Mouse (Mus musculus) hindbrain, embryonic 10.5 days (tissue): ENCODE data around the gene Nfatc2ip. TPM values are rescaled to one million over a fixed set of nuclear protein-coding genes. Genes with fewer than 3 reads are reported as not detected.
"Not testable (repeated sequence)": the region's sequence is repeated elsewhere in the genome, so short reads cannot be mapped to it uniquely, and the experiment has no call there.

Source experiments
- DNase-seq: peaks from one replicate; pipeline ENCODE4 v3.0.0-alpha.2; 2017; ENCODE audit warnings: low spot score
- H3K27ac ChIP-seq: fragments of 300-500 bp; sonication (generic); 2 replicates; pipeline ENCODE4 v1.5.1; 2016; ENCODE audit warnings: mild to moderate bottlenecking, moderate library complexity
- H3K27me3 ChIP-seq: fragments of 300-500 bp; sonication (generic); 2 replicates; pipeline ENCODE4 v1.6.1; 2016; ENCODE audit warnings: mild to moderate bottlenecking; ENCODE audit not compliant: poor library complexity, insufficient read depth, severe bottlenecking
- H3K36me3 ChIP-seq: fragments of 300-500 bp; sonication (generic); 2 replicates; pipeline ENCODE4 v1.6.1; 2016; ENCODE audit warnings: mild to moderate bottlenecking, moderate library complexity
- H3K4me1 ChIP-seq: fragments of 300-500 bp; sonication (generic); replicated peaks from 2 replicates; pipeline ENCODE4 v1.6.1; 2016; ENCODE audit warnings: mild to moderate bottlenecking
- H3K4me3 ChIP-seq: fragments of 300-500 bp; sonication (generic); 2 replicates; pipeline ENCODE4 v1.5.1; 2016; ENCODE audit warnings: mild to moderate bottlenecking, moderate library complexity
- H3K9me3 ChIP-seq: fragments of 300-500 bp; sonication (generic); 2 replicates; pipeline ENCODE4 v1.6.1; 2016; ENCODE audit warnings: mild to moderate bottlenecking, moderate library complexity
- WGBS: fragments of 180-500 bp; shearing (Covaris S2); methylation state at CpG from one replicate; pipeline ENCODE4 v1.1.7; 2016; 5-methylcytosine and 5-hydroxymethylcytosine counted together
- polyA plus RNA-seq: library from polyadenylated mRNA; unstranded; fragments of >200 nt; fragmentation: Nextera tagmentation; extraction: Ambion mirVana; gene quantifications from 2 replicates; pipeline ENCODE4 v1.2.1, GENCODE M21; 2016

Gene Nfatc2ip
- polyA plus RNA-seq, 1 experiment from 2014 or later = 3.7 TPM

DNA sequence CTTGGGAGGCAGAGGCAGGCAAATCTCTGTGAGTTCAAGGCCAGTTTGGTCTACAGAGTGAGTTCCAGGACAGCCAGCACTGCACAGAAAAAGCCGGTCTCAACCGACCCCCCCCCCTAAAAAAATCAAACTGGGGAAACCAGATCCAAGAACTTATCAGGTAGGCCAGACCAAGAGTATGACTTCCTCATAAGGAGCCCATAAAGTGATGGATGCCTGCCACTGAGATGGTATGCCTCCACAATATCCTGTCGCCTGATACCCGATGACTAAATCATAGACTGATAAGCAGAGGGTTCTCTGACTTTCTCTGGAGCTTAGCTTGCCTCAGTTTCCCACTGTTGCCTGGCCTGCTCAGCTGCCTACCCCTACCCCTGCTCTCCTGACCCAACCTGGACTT lies 1.3 kb upstream of the Nfatc2ip start:
- Histone ChIP-seq H3K27me3 (no peaks in the 10 kb centered on the region), H3K9me3 (no peaks in the 10 kb centered on the region), H3K36me3 (no peaks in the 10 kb centered on the region), H3K4me1 (peaks cover 15% of the 10 kb centered on the region), H3K27ac (no peak overlapping the region), H3K4me3 (no peak overlapping the region)
- DNase-seq = no peak
- 98% methylated on average over 4 of the region's 4 CpGs for WGBS

DNA sequence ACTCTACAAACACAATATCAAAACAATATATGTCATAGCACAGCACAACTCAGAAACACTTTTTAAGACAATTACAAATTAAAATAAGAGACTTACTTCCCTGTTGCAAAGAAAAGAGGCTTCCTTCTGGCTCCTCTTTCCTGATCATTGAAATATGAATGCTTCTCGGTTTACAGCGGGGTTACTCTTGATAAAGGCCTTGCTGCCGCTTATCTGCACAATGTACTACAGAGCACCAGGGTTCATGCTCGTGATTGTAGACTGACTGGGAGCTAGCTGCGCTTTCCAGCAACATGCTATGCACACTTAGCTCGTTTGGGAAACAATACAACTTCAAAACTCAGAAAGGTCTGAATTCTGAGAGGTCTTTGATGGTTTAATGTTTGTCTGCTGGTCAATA lies 684 bp upstream of the Nfatc2ip start:
- DNase-seq = no peak
- no peaks in the 10 kb centered on the region for H3K9me3 ChIP-seq
- H3K36me3 ChIP-seq = no peaks in the 10 kb centered on the region
- WGBS = 55% methylated on average over 6 of the region's 6 CpGs
- peaks cover 15% of the 10 kb centered on the region for H3K4me1 ChIP-seq
- peak overlapping the region; percentile 53; the same call in 1 of the 2 replicates for H3K27ac ChIP-seq
- no peaks in the 10 kb centered on the region for H3K27me3 ChIP-seq
- H3K4me3 ChIP-seq = peak overlapping the region; percentile 94

DNA sequence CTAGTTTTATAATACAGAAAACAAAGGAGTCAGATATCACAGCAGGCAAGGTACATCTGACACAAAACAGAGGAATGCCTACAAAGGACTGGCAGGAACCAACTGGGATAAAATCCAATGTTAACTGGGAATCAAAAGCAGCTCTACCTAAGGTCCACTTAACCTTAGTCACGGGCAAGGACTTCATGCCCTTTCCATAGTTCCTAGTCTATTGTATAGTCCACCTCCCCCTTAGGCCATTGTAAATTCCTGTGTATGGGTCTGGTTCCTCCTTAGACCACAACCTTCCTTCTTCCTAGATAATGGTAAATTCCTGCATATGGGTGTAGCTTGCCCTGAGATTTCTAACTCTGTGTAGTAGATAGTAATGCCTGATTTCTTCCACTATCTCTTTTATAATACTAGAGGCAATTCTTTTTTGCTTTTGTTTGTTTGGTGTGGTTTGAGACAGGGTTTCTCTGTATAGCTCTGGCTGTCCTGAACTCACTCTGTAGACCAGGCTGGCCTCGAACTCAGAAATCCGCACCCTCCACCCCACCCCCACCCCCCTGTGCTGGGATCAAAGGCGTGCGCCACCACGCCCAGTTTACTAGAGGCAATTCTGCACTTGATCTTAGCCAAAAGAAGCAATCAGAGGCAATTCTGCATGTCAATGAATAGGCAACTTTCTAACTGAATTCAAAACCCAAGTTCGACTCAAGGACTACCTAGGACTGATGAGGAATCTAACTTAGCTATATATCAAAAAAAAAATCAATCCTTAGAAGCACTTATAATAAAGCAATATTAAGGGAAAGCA lies 4.3 kb downstream of the Nfatc2ip start:
- Histone ChIP-seq H3K36me3 (peaks cover 45% of the 10 kb centered on the region), H3K4me1 (peaks cover 14% of the 10 kb centered on the region)
- H3K27me3 ChIP-seq, H3K9me3 ChIP-seq, H3K27ac ChIP-seq, H3K4me3 ChIP-seq, DNase-seq: not testable (repeated sequence)
- WGBS = 91% methylated on average over 7 of the region's 7 CpGs

- Histone ChIP-seq H3K4me1 (no peaks in the 10 kb centered on the region), H3K36me3 (peaks cover 78% of the 10 kb centered on the region), H3K4me3 (no peak overlapping the region), H3K27me3 (no peaks in the 10 kb centered on the region), H3K27ac (no peak overlapping the region), H3K9me3 (no peaks in the 10 kb centered on the region)
- no peak for DNase-seq
- WGBS = 96% methylated on average over 1 of the region's 1 CpGs
Measured at GRCm38 (mm10) chr7:126388185-126388584, 8.4 kb downstream of the Nfatc2ip start.

DNA sequence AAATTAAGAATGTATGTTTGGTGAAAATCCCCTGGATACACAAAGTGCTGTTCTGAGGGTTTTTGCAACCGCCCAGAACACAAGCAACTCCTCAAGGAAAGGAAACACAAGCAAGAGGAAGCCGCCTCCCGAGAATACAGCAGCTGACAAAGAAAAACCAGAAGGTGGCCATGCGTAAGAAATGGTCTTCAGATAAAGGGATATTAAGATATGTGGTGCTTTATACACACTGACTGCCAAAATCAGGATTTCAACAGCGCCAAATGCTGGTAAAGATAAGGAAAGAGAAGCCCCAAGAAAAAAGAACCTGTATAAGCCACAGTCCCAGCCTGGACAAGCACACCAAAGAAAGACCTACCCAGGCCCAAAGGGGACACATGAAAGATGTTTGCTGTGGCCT lies 13.0 kb downstream of the Nfatc2ip start:
- no peak for DNase-seq
- H3K36me3 ChIP-seq = peaks cover 46% of the 10 kb centered on the region
- H3K4me1 ChIP-seq = no peaks in the 10 kb centered on the region
- no peaks in the 10 kb centered on the region for H3K27me3 ChIP-seq
- H3K4me3 ChIP-seq = no peak overlapping the region
- 89% methylated on average over 5 of the region's 5 CpGs for WGBS
- no peaks in the 10 kb centered on the region for H3K9me3 ChIP-seq
- no peak overlapping the region for H3K27ac ChIP-seq

GRCm38 (mm10) chr7:126377278-126378158 lies 19.0 kb downstream of the Nfatc2ip start, which contains the start of gene Spns1:
Spns1 (minus strand) TSS chr7:126377450.
- Histone ChIP-seq H3K9me3 (no peaks in the 10 kb centered on the region), H3K4me3 (peak within 1 kb of the TSS; percentile 92), H3K4me1 (peaks cover 32% of the 10 kb centered on the region), H3K27ac (peak within 1 kb of the TSS; percentile 89), H3K27me3 (no peaks in the 10 kb centered on the region), H3K36me3 (peaks cover 26% of the 10 kb centered on the region)
- WGBS = under 1% methylated on average over 33 of the region's 33 CpGs
- DNase-seq = peak; percentile 96

- DNase-seq = no peak
- WGBS = 1% methylated on average over 27 of the region's 27 CpGs
- peak overlapping the region; percentile 89 for H3K27ac ChIP-seq
Measured at GRCm38 (mm10) chr7:126376903-126377277, 19.6 kb downstream of the Nfatc2ip start.

DNA sequence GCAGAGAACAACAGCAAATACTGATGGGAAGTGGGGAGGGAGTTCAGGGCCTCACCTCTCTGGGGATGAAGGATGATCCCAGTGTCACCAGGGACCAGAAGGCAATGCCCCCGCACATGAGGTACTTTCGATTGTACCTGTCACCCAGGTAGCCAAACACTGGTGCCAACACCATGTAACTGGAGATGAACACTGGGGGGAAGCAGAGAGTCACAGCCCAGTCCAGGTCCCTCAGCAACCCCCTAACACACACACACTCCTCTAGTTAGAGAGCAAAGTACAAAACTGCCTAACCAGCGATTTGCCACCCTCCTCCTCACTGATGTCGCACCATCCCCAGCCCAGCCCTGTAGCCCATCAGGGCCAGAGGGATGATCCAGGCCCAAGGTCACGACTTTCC lies 21.5 kb downstream of the Nfatc2ip start:
- Histone ChIP-seq H3K27me3 (no peaks in the 10 kb centered on the region), H3K27ac (no peak overlapping the region), H3K4me1 (peaks cover 32% of the 10 kb centered on the region), H3K4me3 (no peak overlapping the region), H3K9me3 (no peaks in the 10 kb centered on the region), H3K36me3 (peaks cover 51% of the 10 kb centered on the region)
- WGBS = 83% methylated on average over 5 of the region's 5 CpGs
- no peak for DNase-seq

More at GRCm38 (mm10) chr7:126376903-126377277, 19.6 kb downstream of the Nfatc2ip start:
- no peaks in the 10 kb centered on the region for H3K9me3 ChIP-seq
- peak overlapping the region; percentile 92 for H3K4me3 ChIP-seq
- peaks cover 32% of the 10 kb centered on the region for H3K4me1 ChIP-seq
- peaks cover 33% of the 10 kb centered on the region for H3K36me3 ChIP-seq
- H3K27me3 ChIP-seq = no peaks in the 10 kb centered on the region

GRCm38 (mm10) chr7:126374526-126374925 lies 22.0 kb downstream of the Nfatc2ip start:
- Histone ChIP-seq H3K27me3 (no peaks in the 10 kb centered on the region), H3K36me3 (peaks cover 56% of the 10 kb centered on the region)
- DNase-seq = no peak

DNA sequence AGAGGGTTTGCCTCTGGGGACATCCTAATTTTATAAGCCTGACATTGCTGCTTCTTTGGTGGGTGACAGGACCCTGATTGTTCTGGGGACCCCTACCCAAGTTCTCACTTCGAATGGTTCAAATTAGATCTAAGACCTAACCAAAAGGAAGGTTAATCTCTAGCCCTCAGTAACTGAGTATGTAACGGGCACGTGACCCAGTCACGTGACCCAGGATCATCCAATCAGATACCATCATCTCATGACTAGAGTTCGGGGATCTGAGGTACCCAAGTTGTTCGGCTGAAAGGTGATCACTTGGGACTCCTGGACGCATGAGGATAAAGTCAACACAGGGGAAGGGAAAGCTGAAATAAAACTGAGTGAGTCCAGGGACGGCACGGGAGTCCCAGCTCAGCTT lies 23.5 kb downstream of the Nfatc2ip start:
- Histone ChIP-seq H3K4me3 (no peak overlapping the region), H3K4me1 (peaks cover 28% of the 10 kb centered on the region), H3K36me3 (peaks cover 70% of the 10 kb centered on the region), H3K27me3 (no peaks in the 10 kb centered on the region), H3K27ac (no peak overlapping the region), H3K9me3 (no peaks in the 10 kb centered on the region)
- no peak for DNase-seq
- WGBS = 90% methylated on average over 9 of the region's 9 CpGs

More at GRCm38 (mm10) chr7:126374526-126374925, 22.0 kb downstream of the Nfatc2ip start:
- H3K27ac ChIP-seq = no peak overlapping the region
- H3K4me1 ChIP-seq = peaks cover 32% of the 10 kb centered on the region
- 86% methylated on average over 6 of the region's 6 CpGs for WGBS
- H3K9me3 ChIP-seq = no peaks in the 10 kb centered on the region
- H3K4me3 ChIP-seq = no peak overlapping the region

- Histone ChIP-seq H3K9me3 (no peaks in the 10 kb centered on the region), H3K27me3 (no peaks in the 10 kb centered on the region), H3K27ac (no peak within 1 kb of the TSS), H3K4me1 (no peaks in the 10 kb centered on the region), H3K36me3 (peaks cover 70% of the 10 kb centered on the region), H3K4me3 (no peak within 1 kb of the TSS; the same call in 1 of the 2 replicates)
- DNase-seq = no peak
- 76% methylated on average over 13 of the region's 13 CpGs for WGBS
Measured at GRCm38 (mm10) chr7:126369393-126369792, 27.1 kb downstream of the Nfatc2ip start, which contains the start of gene Lat. Lat (minus strand) TSS chr7:126369570.

GRCm38 (mm10) chr7:126368367-126368766 lies 28.2 kb downstream of the Nfatc2ip start:
- DNase-seq = no peak
- H3K27me3 ChIP-seq = no peaks in the 10 kb centered on the region
- H3K36me3 ChIP-seq = peaks cover 70% of the 10 kb centered on the region
- no peak overlapping the region for H3K27ac ChIP-seq
- H3K4me1 ChIP-seq = no peaks in the 10 kb centered on the region
- H3K9me3 ChIP-seq = no peaks in the 10 kb centered on the region
- WGBS = 86% methylated on average over 8 of the region's 8 CpGs
- no peak overlapping the region for H3K4me3 ChIP-seq

DNA sequence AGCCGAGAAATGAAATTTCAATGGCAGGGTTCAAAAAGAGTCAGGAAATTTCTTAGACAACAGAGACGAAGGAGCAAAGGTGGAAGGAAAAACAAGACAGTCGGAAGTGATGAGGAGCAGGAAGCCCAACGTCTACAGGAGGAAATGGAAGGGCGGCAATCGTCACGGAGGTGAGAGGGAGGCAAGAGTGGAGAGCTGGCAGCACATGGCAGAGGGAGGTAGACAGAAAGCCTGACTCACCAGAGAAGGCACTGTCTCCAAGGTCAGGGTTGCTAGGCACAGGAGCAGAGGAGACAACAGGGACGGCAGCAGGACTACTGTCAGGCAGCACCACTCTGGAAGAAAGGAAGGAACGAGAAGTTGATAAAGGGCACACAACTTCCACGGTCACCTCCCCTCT lies 28.9 kb downstream of the Nfatc2ip start:
- Histone ChIP-seq H3K36me3 (peaks cover 63% of the 10 kb centered on the region), H3K4me1 (no peaks in the 10 kb centered on the region), H3K9me3 (no peaks in the 10 kb centered on the region), H3K27me3 (no peaks in the 10 kb centered on the region), H3K4me3 (no peak overlapping the region), H3K27ac (no peak overlapping the region)
- no peak for DNase-seq
- WGBS = 87% methylated on average over 10 of the region's 10 CpGs
